17 mouse cellular contexts compared by ENCODE assay signal in the genomic region with DNA sequence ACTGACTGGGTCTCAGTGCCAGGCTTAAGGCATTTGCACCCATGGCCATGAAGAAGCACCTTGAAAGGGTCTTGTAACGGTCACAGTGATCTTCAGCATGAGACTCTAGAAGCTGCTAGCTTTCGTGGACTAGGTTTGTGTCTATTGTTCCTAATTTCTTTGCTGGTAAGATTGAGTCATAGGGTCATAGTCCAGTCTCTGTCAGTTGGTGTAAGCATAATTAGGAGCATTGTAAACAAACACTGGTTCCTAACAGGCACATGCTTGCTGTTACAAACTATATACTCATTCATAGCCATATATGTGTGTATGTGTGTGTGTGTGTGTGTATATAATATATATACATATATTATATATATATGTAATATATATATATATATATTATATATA. TPM values are rescaled to one million over a fixed set of nuclear protein-coding genes. Genes with fewer than 3 reads are reported as not detected.
"Had no signal": no experiment of that assay in that cellular context is flagged by ENCODE, and none has a peak within 500 bp of the region (broad histone marks: within the 10 kb centered on the region; RNA-seq: fewer than 3 reads in every experiment).

No protein-coding gene starts in this region.

- H3K27me3 ChIP-seq: kidney, embryonic 15.5 days; liver, embryonic 13.5 days; midbrain, embryonic 12.5 days; midbrain, embryonic 15.5 days; neural tube, embryonic 12.5 days; neural tube, embryonic 15.5 days had no signal

- DNase-seq: kidney, adult 8-10 months; kidney, postnatal 14 days; layer of hippocampus, postnatal 36 days; liver, embryonic 13.5 days; lung, embryonic 14.5 days; right cerebral cortex, adult 18-20 months; right cerebral cortex, postnatal 25 days; thymus, adult 18-20 months; thymus, postnatal 36 days had no signal

- H3K4me3 ChIP-seq: kidney, embryonic 15.5 days; left cerebral cortex, adult 2 months; liver, embryonic 13.5 days; midbrain, embryonic 12.5 days; midbrain, embryonic 15.5 days; neural tube, embryonic 12.5 days; neural tube, embryonic 15.5 days had no signal

- H3K4me2 ChIP-seq: kidney, embryonic 15.5 days; liver, embryonic 13.5 days; lung, embryonic 14.5 days; midbrain, embryonic 12.5 days; midbrain, embryonic 15.5 days; neural tube, embryonic 12.5 days; neural tube, embryonic 15.5 days had no signal

- ATAC-seq: lung, postnatal 0 days; midbrain, embryonic 15.5 days had no signal

- H3K36me3 ChIP-seq: kidney, embryonic 15.5 days; liver, embryonic 13.5 days; midbrain, embryonic 12.5 days; midbrain, embryonic 15.5 days; neural tube, embryonic 12.5 days; neural tube, embryonic 15.5 days had no signal

- H3K9ac ChIP-seq: kidney, embryonic 15.5 days; liver, embryonic 13.5 days; lung, embryonic 14.5 days; midbrain, embryonic 12.5 days; midbrain, embryonic 15.5 days; neural tube, embryonic 12.5 days; neural tube, embryonic 15.5 days had no signal

- H3K9me3 ChIP-seq: kidney, embryonic 15.5 days; liver, embryonic 13.5 days; midbrain, embryonic 12.5 days; midbrain, embryonic 15.5 days; neural tube, embryonic 12.5 days; neural tube, embryonic 15.5 days had no signal

- H3K27ac ChIP-seq: kidney, embryonic 15.5 days; left cerebral cortex, adult 2 months; liver, embryonic 13.5 days; macrophage; midbrain, embryonic 12.5 days; midbrain, embryonic 15.5 days; neural tube, embryonic 12.5 days; neural tube, embryonic 15.5 days had no signal

RNA-seq across cellular contexts. Expression of a gene that starts 19.1 kb away (rescaled TPM):
- polyA plus RNA-seq: macrophage had no signal
